Mouse (Mus musculus) right cerebral cortex, postnatal 14 days (tissue): Measurements from ENCODE around the gene Gm10128.
"Not testable (repeated sequence)": the region's sequence is repeated elsewhere in the genome, so short reads cannot be mapped to it uniquely, and the experiment has no call there.

Experiments used
- DNase-seq: peaks from one replicate; pipeline ENCODE4 v3.0.0; 2022

The Gm10128 gene

GRCm38 (mm10) chr14:7643872-7644271 is at the start of gene Gm10128:
Gene Gm10128, minus strand, starts transcription at chr14:7643972.
- not testable (repeated sequence) for DNase-seq

GRCm38 (mm10) chr14:7681170-7681569 is 37.4 kb upstream of the Gm10128 start:
- not testable (repeated sequence) for DNase-seq

GRCm38 (mm10) chr14:7662491-7662890 is 18.7 kb upstream of the Gm10128 start:
- not testable (repeated sequence) for DNase-seq

- DNase-seq, result not testable (repeated sequence)
Measured at GRCm38 (mm10) chr14:7658101-7659074, 14.6 kb upstream of the Gm10128 start.

DNA sequence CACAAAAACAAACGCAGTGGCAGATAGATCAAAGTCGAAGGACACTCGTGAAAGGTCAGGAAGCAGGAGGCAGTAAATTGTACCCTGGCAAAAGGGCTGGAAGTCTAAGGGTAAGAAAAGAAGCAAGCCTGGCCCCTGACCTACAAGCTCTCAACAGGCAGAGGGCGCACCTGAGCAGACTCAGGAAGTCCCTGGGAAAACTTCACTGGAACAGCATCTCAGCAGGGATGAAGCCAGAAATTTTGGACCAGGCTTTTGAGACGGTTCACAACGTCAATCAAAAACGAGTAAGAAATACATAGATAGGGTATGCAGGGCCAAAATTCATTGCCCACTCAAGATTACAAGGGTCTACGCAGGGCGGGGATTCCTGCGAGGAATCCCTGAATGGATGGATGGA is 13.7 kb upstream of the Gm10128 start:
- DNase-seq, result not testable (repeated sequence)

DNA sequence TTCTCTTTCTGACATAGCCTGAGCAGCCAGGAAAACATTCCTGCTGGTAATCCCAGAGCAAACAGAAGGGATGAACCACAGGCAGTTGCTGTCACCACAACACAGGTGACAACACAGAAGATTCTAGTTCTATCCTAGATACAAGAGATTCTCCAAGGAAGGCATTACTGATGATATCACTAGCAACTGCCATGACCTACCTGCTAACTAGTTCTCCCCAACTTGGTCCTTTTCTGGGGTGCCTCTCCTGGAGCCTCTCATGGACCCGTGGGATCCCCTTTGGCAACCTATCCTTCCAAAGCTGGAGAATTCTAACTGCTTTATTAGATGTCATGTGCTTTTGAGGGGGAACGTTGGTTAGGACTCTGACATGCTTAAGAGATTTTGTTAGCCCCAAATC is 48.3 kb downstream of the Gm10128 start, which contains the start of gene Gm10338:
Gene Gm10338 (minus strand): TSS at position 101 of the 400 bp plus-strand sequence.
- DNase-seq, result not testable (repeated sequence)
